Mouse (Mus musculus): ENCODE measurements around the gene Disc1.

DNA sequence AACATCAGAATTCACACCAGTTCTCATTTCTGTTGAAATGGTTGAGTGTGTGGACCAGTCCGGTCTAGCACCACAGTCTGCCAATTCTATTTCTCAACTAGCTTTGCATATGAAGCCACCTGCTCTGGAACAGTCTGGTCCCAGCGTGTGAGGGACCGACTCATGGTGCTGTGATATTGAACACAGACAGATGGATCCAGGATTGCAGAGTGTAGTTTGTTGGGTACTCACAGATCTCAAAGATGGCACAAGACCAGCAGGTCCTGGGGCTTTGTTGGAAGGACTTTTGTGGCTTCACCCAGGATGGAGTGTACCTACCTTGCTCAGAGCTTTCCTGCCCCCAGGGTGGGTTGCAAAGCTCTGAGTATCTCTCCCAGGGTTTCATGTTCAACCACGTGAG, 151.6 kb downstream of the Disc1 start:
- TF ChIP-seq GATA1 (IDR thresholded peaks at IDR 0.05; ENCODE audit: low read length) = no peak
- no peak for TF ChIP-seq TAL1 (IDR thresholded peaks at IDR 0.05; ENCODE audit: low read length)

Measured in erythroblast, embryonic 14.5 days (primary cell).